Mouse (Mus musculus): ENCODE measurements around the gene Pdp2. TPM values are rescaled to one million over a fixed set of nuclear protein-coding genes. Genes with fewer than 3 reads are reported as not detected.

Gene Pdp2
- polyA plus RNA-seq, 1 experiment = 4.0 TPM

DNA sequence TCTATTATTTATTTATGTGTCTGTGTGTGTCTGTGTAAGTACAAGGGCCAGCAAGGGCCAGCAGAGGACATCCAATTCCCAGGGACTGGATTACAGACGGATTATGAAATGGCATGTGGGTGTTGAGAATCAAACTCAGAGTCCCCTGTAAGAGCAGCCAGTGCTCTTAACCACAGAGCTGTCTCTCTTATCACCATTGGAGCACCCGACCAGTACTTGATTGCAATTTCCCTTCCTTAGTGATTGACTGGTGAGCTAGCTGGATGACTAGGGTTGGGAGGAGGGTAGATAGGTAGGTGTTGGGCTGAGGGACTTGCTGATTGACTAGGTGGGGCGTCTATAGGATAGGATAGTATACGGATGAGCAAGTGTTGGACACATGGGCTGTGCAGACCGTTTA, 29.5 kb downstream of the Pdp2 start:
- no peak for TF ChIP-seq GATA1 (IDR thresholded peaks at IDR 0.05; ENCODE audit: low read length)

DNA sequence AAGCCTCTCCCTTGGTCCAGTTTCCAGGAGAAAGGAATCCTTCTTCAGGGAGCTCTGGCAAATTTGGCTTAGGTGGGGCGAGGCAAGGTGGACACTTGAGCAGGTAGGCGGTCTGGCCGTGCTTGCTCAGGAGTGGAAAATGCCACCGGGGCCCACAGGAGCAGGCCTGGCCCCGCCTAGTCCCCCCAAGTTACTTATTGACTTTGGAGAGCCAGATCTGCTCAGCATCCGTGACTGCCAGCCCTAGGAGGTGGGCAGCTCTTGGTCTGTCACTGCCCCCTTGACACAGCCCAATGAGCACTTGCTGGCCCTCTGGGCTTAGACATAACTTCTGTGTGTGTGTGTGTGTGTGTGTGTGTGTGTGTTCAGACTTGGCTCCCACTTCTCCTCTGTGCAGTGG, 32.9 kb downstream of the Pdp2 start, which contains the start of gene Cdh16:
TSS of gene Cdh16 (minus strand) at position 236 of the 400 bp plus-strand sequence.
- TF ChIP-seq GATA1 (IDR thresholded peaks at IDR 0.05; ENCODE audit: low read length) = no peak

DNA sequence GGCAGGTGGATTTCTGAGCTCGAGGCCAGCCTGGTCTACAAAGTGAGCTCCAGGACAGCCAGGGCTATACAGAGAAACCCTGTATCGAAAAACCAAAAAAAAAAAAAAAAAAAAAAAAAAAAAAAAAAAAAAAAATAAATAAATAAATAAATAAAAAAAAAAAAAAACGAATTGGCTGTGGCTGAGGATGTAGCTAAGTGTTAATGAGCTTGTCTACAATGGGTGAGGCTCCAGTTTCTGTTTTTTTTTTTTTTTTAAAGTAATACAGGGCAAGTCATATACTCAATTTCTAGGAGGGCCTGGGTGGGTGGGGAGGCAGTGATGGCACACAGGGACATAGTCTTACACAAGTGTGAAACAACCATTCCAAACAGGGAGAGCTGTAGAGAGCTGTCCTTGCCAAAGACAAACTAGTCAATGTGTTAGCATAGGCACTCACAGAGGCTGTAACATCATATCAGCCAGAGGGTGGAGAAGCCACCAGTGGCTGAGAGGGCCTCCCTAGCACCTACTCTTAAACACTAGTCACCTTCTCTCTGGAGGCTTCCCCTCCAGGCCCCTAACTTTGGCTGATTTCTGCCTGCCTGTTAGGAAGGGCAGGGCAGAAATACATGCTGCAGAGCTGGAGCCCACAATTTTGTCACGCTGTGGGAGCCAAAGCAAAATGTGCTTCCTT, 36.0 kb downstream of the Pdp2 start:
- TF ChIP-seq GATA1 (IDR thresholded peaks at IDR 0.05; ENCODE audit: low read length) = no peak

DNA sequence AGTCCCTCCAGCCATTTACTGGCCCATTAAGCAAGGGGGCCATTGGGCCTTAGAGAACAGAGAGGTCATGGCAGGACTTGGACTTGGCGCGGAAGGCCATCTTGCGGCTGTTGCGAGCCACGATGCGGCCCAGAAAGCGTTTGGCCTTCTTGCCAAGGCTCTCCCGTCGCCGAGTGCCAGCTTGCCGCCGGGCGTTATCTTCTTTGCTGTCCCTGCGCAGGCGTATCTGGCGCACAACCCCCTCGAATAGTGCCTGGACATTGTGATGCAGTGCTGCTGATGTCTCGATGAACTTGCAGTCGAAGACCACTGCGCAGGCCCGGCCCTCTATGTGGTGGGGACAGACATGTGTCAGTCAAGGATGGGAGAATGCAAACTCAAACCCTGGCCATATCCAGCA, 37.2 kb downstream of the Pdp2 start:
- no peak for TF ChIP-seq GATA1 (IDR thresholded peaks at IDR 0.05; ENCODE audit: low read length)

DNA sequence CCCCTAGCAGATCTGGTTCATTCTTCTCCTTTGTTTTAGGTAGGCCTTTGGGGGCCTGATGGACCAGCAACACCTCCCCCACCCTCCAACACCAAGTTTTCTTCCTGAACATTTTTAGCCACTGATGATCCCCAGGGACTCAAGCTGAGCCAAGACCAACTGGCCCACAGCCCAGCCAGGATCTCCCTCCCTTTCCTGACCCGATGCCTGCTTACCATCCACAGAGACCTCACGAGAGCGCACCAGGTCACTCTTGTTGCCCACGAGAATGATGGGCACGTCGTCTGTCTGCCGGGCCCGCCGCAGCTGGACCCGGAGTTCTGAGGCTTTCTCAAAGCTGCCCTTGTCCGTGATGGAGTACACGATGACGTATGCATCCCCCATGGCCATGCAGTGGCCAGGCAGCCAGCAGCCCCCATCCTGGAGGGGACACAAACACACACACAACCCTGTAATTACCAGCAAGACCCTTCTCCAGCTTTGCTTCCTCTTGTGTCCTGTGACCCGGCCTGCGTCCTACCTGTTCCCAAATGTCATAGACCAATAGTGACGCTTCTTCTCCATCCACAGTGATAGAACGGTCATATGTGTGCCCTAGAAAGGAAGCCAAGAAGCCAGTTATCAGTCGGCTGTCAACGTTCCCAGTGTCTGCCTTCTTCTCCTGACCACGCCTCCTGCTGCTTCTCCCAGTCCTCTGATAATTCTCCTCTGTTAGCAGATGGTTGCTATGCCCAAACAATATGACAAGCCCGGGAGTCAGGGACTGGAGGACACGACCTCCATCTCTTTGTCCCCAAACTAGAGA, 38.3 kb downstream of the Pdp2 start:
- no peak for TF ChIP-seq GATA1 (IDR thresholded peaks at IDR 0.05; ENCODE audit: low read length)

DNA sequence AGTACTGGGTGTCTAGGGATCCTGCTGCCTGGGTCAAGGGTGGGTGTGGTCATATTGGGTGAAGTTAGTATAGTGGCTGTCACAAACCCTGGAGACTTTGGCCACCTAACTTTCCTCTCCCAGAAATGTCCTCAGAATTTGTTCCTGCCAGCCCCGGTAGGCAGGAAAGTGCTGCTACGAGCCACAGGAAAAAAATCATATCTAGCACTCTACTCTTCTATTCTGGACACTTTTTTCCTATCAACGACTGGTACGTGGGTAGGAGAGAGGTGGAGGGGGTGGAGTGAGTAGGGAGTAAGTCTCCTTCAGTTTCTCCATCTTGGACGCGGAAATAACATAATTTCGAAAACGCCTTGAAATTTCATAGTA, 38.8 kb downstream of the Pdp2 start:
- TF ChIP-seq GATA1 (IDR thresholded peaks at IDR 0.05; ENCODE audit: low read length) = no peak

DNA sequence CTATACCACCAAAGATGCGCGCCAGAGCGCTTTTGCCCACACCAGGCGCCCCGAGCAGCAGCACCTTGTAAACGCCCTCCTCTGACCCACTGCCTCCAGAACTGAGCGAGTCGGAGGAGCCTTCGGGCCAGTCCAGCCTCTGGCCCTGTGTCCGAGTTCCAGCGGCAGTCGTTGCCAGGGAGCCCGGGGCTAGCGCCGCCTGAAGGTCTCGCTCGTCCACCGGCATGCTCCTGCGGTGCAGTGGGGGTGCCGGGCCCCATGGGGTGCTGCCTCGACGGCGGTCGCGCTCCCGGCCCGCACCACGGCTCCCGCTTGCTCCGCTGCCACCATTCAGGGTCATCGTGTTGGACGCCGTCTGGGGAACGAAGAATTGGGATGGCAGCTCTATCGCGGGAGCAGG, 39.3 kb downstream of the Pdp2 start:
- TF ChIP-seq GATA1 (IDR thresholded peaks at IDR 0.05; ENCODE audit: low read length) = no peak

DNA sequence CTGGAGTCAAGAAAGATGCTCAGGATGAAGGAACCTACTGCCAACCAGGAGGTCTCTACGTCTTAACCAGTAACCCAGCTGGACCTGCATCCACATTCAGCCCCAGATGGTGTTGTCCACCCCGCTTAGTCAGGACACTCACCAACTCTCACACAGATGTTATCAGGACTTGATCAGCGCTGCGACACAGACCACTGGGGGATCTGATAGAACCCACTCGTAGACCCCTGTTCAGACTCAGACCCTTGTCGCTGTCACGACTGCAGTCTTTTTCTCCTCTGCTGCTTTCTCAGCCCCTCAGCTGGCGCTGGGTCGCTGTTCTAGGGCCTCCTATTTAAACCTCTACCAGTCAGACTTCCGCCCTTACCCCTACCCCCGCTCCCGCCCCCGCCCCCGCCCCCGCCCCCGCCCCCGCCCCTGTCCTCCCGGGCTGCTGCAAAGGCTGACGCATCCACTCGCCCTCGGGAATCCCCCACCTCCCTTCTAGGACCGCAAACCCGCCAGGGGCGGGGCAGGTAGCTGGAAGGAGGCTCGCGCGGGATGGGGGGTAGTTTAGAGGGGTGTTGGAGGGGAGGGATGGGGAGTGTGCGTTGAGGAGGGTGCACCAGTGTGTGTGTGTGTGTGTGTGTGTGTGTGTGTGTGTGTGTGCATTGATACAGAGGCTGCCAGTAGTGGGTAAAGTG, 39.9 kb downstream of the Pdp2 start, which contains the start of gene Rrad:
TSS of gene Rrad (minus strand) at position 347 of the 683 bp plus-strand sequence.
- TF ChIP-seq GATA1 (IDR thresholded peaks at IDR 0.05; ENCODE audit: low read length) = no peak

DNA sequence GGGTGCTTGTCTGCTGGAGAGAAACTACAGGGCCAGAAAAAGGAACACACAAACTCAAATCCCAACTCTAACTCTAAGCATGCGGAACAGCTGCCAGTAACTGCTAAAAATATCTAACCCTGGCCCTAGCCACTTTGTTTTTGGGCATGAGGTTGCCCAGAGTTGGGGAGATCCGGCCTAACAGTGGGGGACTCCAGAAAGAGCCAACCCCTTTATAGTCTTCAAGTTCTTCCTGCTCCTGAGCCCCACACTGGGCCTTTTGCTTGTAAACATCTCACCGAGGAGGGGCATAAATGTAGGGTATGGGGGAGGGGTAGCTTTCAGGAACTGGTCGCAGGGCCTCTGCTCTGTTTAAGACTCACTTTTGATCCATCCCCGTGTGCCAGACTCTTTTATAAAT, 40.7 kb downstream of the Pdp2 start:
- TF ChIP-seq GATA1 (IDR thresholded peaks at IDR 0.05; ENCODE audit: low read length) = no peak

DNA sequence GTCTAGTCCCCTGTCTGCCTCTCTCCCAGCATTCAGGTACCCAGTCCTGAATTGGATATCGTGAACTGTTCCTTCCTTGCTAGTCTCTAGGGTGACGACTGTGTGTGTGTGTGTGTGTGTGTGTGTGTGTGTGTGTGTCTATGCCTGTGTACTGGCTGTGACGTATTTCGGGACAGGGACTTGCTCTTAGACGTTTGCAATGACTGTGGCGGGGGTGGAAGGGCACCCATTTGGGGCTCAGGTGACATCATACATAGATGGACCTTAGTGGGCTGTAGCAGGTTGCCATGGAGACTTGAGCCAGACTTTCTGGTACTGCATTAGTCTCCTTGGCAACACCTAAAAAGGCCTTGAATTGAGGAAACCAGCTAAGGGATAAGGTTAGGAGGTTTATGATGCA, 41.2 kb downstream of the Pdp2 start:
- TF ChIP-seq GATA1 (IDR thresholded peaks at IDR 0.05; ENCODE audit: low read length) = no peak

DNA sequence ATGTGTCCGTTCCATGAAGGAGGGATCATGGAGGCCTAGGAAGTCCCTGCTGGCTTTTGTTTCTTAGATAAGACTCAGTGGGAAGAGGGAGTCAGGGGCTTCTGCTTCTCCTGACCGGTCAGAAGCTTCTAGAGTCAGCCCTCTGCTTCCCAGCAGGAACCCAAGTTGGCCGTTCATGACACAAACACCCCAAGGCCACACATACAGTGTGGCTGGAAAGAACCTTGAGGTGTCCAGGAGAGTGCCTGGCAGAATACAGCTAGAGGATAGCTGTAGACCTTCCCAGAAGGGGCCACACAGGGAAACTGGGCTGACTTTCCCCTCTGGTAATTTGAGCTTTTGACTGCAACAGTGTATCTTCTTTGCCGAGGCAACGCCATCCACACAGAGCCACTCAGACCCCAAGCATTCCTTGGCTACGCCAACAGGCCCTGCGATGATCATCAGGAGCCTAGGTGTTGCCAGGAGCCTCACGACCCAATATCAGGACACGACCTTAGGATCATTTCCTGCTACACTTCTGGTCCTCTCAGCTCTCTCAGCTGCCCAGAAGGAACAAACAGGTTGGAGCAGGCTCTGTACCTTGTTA, 42.0 kb downstream of the Pdp2 start:
- TF ChIP-seq GATA1 (IDR thresholded peaks at IDR 0.05; ENCODE audit: low read length) = no peak

DNA sequence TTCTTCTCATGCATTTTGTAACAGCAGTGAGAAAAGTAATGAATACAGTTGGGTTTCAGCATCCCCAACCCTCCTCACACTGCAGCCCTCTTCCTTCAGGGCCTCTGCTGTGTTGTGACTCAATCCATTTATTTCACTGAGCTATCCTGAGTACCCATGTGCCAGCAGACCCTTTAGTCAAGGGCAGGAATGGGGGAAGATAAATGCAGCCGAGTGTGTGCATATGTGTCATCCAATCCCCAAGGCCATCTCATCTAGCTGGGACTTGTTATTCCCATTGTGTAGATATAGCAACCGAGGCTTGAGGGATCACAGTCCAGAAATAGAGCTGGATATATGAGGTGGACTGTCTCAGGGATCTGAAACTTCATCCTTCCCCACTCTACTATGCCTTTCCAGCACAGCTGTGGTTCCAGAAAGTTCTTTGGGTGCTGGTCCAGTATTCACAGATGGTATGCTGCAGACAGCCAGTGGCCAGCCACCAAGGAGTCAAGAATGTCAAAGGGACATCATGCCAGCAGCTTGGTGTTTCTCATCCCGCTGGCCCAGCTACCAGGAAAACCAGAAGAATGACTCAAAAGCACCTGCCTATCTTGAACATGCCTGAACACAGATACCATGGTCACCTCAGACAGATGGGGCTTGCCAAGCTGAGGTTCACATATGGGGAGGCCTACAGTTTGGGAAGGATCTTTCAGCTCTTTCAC, 43.9 kb downstream of the Pdp2 start:
- TF ChIP-seq GATA1 (IDR thresholded peaks at IDR 0.05; ENCODE audit: low read length) = no peak

DNA sequence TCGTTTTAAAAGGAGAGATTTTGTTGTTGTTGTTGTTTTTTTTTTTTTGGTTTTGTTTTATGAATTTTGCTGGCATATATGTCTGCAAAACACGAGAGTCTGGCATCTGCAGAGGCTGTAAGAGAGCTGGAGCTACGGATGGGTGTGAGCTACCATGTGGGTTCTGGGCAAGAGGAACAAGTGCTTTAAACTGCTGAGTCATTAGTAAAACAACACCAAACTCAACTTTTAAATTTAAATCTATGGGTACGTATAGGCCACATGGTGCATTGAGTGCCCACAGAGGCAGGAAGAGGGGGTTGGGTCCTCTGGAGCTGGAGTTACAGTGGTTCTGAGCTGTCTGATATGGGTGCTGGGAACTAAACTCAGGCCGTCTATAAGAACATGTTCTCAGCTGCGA, 46.8 kb downstream of the Pdp2 start:
- TF ChIP-seq GATA1 (IDR thresholded peaks at IDR 0.05; ENCODE audit: low read length) = no peak

DNA sequence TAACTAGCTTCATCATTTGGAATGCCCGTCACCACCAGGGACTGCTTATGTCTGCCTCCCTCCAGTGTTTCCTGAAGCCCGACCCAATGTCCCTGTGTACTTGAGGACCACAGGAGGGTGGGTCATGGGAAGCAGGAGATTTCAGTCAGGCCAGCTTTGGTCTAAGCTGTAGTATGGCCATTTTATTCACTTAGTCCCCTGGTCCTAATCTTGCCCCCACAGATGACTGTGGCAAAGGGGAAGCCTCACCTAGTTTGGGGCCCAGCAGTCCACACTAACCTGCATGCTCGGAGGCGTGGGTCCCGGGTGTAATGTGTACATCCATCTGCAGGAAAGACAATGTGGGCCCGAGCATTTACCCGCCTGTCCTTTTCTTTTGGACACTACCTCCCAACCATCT, 49.0 kb downstream of the Pdp2 start:
- no peak for TF ChIP-seq GATA1 (IDR thresholded peaks at IDR 0.05; ENCODE audit: low read length)

DNA sequence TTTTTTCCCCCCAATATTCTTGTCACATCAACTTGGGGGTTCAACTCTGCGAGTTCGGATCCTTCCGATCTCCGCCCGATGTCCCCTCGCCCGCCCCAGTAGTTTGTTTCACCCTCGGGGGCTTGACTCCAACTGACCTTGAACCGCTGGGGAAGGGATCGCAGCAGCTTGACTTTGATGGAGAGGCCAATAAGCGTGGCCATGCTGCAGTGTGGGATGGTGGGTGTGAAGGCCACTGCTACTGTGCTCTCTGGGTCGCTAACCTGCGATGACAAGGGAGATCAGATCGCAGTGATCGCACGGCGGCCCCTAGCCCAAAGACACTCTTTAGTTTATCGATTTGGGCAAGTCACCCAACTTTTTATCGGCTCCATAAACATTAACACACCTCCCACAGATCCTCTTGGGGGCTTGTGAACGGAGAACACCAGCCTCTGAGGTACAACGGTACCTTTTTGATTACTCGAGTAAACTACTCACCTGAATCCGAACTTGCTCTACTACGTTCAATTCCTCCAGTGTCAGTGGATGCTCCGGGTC, 49.6 kb downstream of the Pdp2 start:
- TF ChIP-seq GATA1 (IDR thresholded peaks at IDR 0.05; ENCODE audit: low read length) = no peak
